Mouse (Mus musculus) right cerebral cortex, postnatal 25 days (tissue): ENCODE measurements around the gene Hba-x.
"Not testable (repeated sequence)": the region's sequence is repeated elsewhere in the genome, so short reads cannot be mapped to it uniquely, and the experiment has no call there.

Experiments
- DNase-seq: peaks from one replicate; pipeline ENCODE4 v3.0.0; 2022

Gene Hba-x

DNA sequence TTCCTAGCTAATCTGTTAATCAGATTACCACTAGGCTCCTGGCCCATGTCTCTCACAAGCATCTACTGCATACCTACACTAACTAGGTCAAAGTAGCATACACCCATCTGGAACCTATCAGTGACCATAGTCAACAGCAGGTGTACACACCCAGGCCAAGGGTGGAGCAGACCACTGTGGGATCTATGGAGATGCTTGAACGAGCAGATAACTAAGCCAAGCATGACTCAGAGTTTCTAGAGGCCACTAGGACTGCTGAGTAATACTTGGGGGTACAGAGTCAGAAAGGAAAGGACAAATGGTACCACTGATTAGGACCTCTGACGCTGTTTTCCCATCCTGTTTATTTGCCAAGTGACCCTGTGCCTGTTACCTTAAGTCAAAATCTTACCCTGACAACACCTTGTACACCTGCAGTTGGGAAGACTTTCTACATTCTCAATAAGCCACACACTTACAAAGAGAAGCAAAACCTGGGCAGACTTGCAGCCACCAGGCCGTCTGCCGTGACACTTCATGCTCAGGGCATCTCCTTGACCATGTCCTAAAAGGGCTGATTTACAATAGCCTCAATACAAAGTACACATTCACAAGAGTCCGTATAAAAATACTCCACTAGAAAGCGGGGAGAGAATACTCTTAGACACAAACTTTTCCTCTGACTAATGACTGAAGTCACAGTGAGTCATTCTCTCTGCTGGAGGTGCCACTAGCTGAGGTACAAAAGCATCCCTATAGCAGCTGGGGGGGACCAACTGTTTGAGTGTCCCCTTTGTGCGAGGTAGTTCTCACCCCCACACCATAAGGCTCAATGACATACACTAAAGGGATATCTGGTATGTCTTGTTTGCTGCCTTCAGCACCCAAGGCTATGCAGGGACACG lies 25.1 kb upstream of the Hba-x start:
- DNase-seq = no peak

DNA sequence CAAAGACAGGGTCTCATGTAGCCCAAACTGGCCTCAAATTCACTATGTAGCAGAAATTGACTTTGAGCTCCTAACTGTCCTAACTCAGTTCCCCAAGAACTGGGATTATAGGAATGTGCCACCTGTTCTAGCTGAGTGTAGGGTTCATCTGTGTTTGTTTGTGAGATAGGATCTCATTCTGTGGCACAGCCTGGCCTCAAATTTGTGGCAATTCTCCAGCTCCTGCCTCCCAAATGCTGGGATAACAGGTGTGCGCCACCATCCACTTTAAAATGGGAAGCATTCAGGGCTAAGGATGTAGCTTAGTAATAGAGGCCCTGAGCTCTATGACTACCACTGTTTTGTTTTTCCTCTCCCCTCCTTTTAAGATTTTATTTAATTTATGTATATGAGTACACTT lies 23.1 kb upstream of the Hba-x start:
- no peak for DNase-seq

GRCm38 (mm10) chr11:32256146-32256545 lies 20.1 kb upstream of the Hba-x start:
- DNase-seq = no peak

DNA sequence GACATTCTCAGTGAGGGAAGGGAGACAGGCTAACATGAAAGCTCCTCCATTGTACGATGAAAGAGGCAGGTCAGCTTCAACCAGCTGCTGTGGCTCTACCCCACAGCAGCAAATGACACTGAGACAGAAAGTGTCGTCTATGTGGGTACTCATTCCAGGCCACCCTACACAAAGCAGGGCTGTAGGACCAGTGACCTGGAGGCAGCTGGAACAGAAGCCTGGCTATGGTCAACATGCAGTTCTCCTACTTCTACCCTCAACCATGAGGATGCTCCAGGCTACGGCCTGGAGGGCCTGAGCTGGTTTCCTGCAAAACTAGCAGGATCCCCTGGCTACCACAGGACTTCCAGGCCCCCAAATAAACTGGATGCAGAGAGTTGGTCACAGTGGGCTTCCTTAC lies 19.6 kb upstream of the Hba-x start:
- no peak for DNase-seq

DNA sequence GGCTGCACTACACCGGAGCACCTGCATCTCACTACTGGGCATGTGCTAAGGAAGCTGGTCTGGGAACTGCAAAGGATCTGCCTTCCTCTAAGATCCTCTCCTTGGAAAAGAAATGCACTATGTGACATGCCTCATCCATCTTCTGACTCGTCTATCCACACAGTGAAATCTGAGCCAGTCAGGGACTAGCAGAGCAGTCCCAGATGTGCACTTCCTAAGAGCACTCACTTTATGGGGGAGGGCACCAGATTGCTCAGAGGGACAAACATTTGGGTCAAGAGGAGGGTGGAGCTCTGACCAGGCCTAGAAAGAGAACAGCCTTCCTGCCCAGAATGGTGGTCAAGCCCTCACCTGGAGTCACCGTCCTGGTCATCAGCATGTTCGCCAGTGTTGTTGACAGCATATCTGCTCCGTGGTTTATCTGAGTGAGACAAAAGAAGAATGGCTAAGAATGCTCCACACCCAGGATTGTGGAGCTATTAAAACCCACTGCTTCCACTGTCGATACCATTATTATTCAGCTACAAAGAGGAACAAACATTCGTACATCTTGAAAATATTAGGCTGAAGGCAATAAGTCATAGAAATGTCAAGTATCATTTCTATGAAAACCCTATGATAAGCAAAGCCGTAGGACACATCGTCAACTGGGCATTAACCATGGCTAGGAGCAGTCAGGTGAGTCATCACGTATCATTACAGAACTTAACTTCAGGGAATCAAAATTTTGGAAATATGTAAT lies 13.4 kb upstream of the Hba-x start:
- DNase-seq = no peak

DNA sequence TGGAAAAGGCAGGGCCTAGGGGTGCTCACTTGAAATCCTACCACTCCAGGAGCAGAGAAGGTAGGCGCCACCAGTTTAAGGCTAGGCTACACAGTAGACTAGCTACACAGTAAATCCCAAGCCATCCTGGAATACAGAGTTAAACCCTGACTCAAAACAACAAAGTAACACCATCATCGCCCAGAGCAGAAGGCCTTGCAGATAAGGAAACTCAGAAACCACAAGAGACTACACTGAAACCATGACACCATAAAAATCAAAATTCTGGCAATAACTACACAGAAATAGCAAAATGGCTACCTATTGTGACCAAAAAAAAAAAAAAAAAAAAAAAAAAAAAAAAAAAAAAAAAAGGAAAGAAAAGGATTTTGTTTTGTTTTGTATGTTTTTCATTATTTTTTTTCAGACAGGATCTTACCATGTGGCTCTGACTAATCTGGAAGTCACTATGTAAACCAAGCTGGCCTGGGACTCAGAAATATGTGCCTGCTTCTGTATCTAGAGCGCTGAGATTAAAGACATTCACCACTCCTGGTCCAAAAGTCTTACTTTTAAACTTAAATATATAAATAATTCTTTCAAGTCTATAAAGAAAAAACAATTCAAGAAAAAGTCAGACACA lies 11.0 kb upstream of the Hba-x start:
- DNase-seq = no peak

- DNase-seq = no peak
Measured at GRCm38 (mm10) chr11:32266194-32266593, 10.0 kb upstream of the Hba-x start.

GRCm38 (mm10) chr11:32266776-32267175 lies 9.4 kb upstream of the Hba-x start:
- DNase-seq = no peak

GRCm38 (mm10) chr11:32267188-32267884 lies 8.9 kb upstream of the Hba-x start, which contains the start of gene Nprl3:
Nprl3 (minus strand) TSS chr11:32267707.
- peak; percentile 97 for DNase-seq

GRCm38 (mm10) chr11:32267964-32268363 lies 8.2 kb upstream of the Hba-x start:
- DNase-seq = no peak

GRCm38 (mm10) chr11:32268952-32269351 lies 7.2 kb upstream of the Hba-x start:
- DNase-seq = no peak

DNA sequence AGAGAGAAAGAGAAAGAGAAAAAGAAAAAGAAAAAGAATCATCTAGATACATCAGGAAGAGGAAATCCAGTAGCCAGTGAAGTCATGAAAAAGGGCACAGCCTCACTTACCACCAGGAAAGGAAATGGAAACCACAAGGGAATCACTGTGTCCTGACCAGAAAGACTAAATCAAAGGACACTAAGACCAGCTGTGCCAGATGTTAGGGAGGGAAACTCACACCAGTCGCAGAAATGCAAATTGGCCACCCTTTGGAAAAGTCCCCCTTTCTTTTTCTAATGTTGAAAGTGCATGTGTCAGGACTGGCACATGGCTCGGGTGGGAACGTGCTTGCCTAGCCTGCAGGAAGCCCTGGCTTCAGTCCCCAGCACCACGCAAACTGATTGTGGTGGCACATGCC lies 5.0 kb upstream of the Hba-x start:
- DNase-seq = no peak

GRCm38 (mm10) chr11:32277736-32278457 lies 1.7 kb downstream of the Hba-x start:
- DNase-seq = no peak

DNA sequence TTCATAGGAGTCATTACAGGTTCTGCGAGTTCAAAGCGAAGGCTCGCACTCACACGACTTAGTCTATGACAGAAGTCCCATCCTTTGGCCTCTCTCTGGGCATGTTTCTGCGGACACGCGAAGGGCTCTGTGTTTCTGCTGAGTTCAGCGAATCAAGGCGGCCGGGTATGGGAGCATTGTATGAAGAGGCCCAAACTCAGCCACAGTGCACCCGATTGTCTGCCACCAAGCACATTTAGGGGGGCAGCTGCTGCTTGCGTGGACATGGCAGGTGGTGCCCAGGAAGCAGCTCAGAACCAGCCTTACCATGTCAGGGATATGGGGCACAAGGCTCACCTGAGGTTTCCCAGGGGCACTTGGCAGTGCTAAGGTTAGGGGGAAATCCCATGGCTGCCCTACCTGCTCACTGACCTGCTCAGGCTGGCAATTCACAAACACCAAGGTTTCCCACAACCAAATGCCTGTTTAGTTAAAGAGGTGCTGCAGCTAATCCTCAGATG lies 2.3 kb downstream of the Hba-x start:
- DNase-seq = no peak

GRCm38 (mm10) chr11:32280646-32281045 lies 4.4 kb downstream of the Hba-x start:
- DNase-seq = no peak

DNA sequence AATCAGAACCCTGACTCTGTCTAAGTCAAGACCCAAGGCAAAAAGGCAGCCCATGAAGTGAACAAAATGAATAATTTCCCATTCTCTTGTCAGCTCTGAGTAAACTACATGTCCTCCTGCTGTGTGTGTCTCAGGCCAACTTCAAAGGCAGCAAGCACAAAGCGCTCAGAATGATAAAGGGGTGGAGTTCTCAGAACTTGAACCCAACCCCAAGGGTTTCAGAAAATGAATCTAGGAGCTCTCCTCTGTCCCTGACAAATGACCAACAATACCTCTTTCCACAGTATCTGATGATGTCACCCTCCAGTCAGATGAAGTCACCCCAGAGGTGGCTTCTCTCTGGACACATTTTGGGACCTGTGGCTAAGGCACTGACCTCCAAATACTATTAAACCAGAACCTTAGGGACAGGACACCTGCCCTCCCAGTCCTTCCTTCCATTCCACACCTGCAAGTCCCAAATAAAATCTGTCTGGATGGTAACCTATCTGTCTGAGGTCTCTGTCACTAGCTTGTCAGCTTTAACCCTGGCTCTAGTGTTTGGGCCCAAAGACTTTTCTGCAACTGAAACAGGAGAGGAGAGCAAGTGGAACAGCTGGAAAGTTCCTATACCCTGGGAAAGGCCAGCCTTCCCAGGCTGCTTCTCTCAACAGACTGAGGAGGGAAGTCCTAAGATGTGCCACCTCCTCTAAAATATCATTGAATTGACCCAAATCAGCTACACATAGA lies 5.4 kb downstream of the Hba-x start:
- no peak for DNase-seq

- DNase-seq = not testable (repeated sequence)
Measured at GRCm38 (mm10) chr11:32283091-32283777, 7.0 kb downstream of the Hba-x start, which contains the start of gene Hba-a1. Hba-a1 (plus strand) TSS chr11:32283511.

- DNase-seq = not testable (repeated sequence)
Measured at GRCm38 (mm10) chr11:32284582-32284981, 8.4 kb downstream of the Hba-x start.

DNA sequence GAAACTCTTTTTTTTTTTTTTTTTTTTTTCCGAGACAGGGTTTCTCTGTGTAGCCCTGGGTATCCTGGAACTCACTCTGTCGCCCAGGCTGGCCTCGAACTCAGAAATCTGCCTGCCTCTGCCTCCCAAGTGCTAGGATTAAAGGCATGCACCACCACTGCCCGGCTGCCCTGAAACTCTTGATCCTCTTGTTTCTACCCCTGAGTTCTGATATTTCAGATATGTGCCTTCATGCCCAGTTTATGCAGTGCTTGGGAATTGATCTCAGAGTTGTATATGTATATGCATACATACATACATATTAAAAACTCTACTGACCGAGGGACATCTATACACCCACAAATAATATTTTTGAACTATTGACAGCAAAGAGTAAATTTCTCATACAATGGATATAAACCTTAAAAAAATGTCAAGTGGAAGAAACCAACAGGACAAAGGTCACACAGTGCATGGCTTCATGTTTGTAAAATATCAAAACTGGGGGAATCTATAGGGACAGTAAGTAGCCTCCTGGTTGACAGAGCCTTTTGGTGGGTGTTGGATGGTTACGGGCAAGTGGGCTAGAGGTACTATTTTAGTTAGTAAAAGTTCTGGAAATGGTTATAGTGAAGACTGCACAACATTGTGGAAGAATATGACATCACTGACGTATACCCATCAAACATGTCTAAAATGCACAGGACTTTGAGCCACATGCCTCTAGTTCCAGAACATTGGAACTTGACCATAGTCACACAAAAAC lies 9.0 kb downstream of the Hba-x start:
- DNase-seq = no peak

DNA sequence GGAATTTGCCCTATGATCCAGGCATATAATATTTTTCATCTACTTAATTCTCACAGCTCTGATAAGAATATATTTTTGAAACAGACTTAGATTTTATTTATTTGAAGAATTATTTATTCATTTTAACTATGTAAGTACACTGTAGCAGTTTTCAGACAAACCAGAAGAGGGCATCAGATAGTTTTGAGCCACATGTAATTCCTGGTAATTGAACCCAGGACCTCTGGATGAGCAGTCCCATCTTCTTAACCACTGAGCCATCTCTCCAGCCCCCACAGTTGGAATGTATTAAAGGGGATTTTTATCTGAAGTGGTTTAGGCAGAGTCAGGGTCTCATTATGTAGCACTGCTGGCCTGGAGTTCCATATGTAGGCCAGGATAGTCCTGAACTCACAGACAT lies 9.7 kb downstream of the Hba-x start:
- not testable (repeated sequence) for DNase-seq
